Mouse (Mus musculus) natural killer cell, adult 2 months (primary cell): ENCODE measurements around the gene Megf11.

Source experiments
- DNase-seq, 2 experiments: peaks; one replicate each; pipeline ENCODE4 v3.0.0; 2022; ENCODE audit warnings: low spot score in 2 of 2

Gene Megf11

GRCm38 (mm10) chr9:64385511-64386465 lies at the start of gene Megf11:
TSS of gene Megf11 (plus strand) at chr9:64385626.
- DNase-seq: no peak

- no peak for DNase-seq
These were observed 49.6 kb upstream of the Megf11 start for GRCm38 (mm10) chr9:64335825-64336224.

- DNase-seq: no peak
These were observed 46.1 kb upstream of the Megf11 start for GRCm38 (mm10) chr9:64339361-64339760.

- DNase-seq: peak; percentile 60 to 66
These were observed 44.8 kb upstream of the Megf11 start for GRCm38 (mm10) chr9:64340351-64341253.

GRCm38 (mm10) chr9:64341254-64341566 lies 44.2 kb upstream of the Megf11 start, which contains the start of gene Dis3l:
TSS of gene Dis3l (minus strand) at chr9:64341288.
- no peak for DNase-seq

GRCm38 (mm10) chr9:64341671-64342070 lies 43.8 kb upstream of the Megf11 start:
- no peak for DNase-seq

- DNase-seq: no peak
These were observed 41.8 kb upstream of the Megf11 start for GRCm38 (mm10) chr9:64343656-64344055.

GRCm38 (mm10) chr9:64345931-64346330 lies 39.5 kb upstream of the Megf11 start:
- no peak for DNase-seq

GRCm38 (mm10) chr9:64347377-64347776 lies 38.0 kb upstream of the Megf11 start:
- DNase-seq: no peak

- no peak for DNase-seq
These were observed 35.9 kb upstream of the Megf11 start for GRCm38 (mm10) chr9:64349490-64349889.

GRCm38 (mm10) chr9:64351191-64351590 lies 34.2 kb upstream of the Megf11 start:
- DNase-seq: peak in 1 of 2 experiments; percentile 23

GRCm38 (mm10) chr9:64355627-64356026 lies 29.8 kb upstream of the Megf11 start:
- DNase-seq: no peak

- no peak for DNase-seq
These were observed 24.0 kb upstream of the Megf11 start for GRCm38 (mm10) chr9:64361231-64361950.

GRCm38 (mm10) chr9:64369871-64370270 lies 15.6 kb upstream of the Megf11 start:
- no peak for DNase-seq

GRCm38 (mm10) chr9:64371305-64371819 lies 14.1 kb upstream of the Megf11 start:
- no peak for DNase-seq

- DNase-seq: no peak
These were observed 9.0 kb upstream of the Megf11 start for GRCm38 (mm10) chr9:64376380-64376779.

- no peak for DNase-seq
These were observed 2.2 kb upstream of the Megf11 start for GRCm38 (mm10) chr9:64383021-64383788.

- DNase-seq: no peak
These were observed 1.2 kb downstream of the Megf11 start for GRCm38 (mm10) chr9:64386466-64387211.

- no peak for DNase-seq
These were observed 4.3 kb downstream of the Megf11 start for GRCm38 (mm10) chr9:64389576-64390292.
